Mouse (Mus musculus) urinary bladder, adult 2 months (tissue): ENCODE results near the gene Usp20. TPM values are rescaled to one million over a fixed set of nuclear protein-coding genes. Genes with fewer than 3 reads are reported as not detected.
"Not testable (repeated sequence)": the region's sequence is repeated elsewhere in the genome, so short reads cannot be mapped to it uniquely, and the experiment has no call there.

Experiments
- DNase-seq: peaks from one replicate; pipeline ENCODE4 v3.0.0; 2022; ENCODE audit warnings: low spot score
- polyA plus RNA-seq: library from polyadenylated mRNA; depleted of rRNA; stranded (reverse); fragments of >200 nt; gene quantifications from 2 replicates; pipeline ENCODE4 v1.2.3, GENCODE M21; 2012; rRNA removed

Usp20 gene
- 13.5 and 14.7 TPM in 2 replicates for polyA plus RNA-seq

DNA sequence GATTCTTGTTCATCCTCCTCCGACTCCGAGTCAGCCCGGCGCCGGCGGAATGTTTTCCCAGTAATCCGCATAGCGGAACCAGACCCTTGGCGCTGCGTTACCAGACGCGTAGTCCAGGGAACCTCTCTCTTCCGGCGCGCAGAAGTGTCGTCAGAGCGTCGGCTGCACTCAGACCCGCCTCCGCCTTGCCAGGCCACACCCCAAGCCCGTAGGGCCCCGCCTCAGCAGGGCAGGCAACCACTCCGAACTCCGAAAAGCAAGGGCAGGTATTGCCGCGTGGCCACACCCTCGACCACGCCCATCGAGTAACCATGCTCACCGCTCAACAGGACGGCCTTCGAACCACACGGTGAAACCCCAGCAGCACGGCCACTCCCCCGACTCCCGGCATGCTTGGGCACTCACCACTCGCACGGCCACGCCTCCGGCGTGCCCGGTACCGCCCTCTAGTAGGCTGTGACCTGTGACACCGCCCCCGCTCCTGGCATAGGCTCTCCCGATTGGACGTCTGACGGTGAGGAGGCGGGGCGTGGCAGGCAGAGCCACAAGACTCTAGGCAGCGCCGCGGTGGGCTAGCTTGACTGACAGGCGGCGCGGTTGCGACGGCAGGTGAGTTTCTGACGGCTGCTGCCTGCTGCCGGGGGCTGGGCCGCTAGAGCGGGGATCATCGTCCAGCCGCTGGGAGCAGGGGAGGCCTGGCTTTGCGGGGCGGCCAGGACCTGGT lies at the start of gene Usp20, which contains the start of gene BC005624:
Usp20 (plus strand) TSS at position 490 of the 724 bp plus-strand sequence.
BC005624 (minus strand) TSS at position 412 of the 724 bp plus-strand sequence.
- DNase-seq: peak; percentile 94

- DNase-seq: no peak
Observed at GRCm38 (mm10) chr2:30933032-30933431, 49.0 kb upstream of the Usp20 start.

DNA sequence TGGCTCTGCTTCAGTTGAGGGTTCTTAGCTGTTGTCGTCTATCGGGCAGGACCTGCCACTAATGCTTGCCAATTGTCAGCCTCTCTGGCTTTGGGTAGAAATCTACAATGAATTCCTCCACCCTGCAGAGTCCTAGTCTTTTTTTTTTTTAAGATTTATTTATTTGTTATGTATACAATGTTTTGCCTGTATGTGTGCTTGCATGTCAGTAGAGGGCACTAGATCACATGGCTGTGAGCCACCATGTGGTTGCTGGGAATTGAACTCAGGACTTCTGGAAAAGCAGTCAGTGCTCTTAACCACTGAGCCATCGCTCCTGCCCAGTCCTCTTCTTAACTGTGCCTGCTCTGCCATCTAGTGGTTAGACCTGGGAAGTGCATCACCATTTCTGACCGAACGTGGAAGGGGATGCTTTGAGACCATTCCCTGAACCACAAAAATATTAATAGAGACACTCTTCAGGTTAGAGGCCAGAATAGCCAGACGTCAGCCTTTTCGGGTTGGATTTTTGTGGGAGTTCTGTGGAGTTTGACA lies 48.1 kb upstream of the Usp20 start:
- DNase-seq: no peak

DNA sequence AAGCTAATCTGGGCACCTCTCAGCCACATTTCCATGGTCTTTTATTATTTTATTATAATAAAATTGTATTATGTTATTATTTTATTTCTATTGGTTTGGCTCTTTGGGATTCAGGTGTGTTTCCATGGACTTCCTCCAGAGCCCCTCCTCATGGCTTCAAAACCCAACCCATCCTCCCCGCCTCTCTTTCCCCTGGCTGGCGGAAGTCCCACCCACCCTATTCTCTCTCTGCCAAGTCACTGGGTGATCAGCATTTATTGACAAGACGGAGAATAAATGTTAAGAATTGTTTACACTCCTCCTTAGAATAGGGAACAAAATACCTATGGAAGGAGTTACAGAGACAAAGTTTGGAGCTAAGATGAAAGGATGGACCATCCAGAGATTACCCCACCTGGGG lies 45.3 kb upstream of the Usp20 start:
- DNase-seq: no peak

DNA sequence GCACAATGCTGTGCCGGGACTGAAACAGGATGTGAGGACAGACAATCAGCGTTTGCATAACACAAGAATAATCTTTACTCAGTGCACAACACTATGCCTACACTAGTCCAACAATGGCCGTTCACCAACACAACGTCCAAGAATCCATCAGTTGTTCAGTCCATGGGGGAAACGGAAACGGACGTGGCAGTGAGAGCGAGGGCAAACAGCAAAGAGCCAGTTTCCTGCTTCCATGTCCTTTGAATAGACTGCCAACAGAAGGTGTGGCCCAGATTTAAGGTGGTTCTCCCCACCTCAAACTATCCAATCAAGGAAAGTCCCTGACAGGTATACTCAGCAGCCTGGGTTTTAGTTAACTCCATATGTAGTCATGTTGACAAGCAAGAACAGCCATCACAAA lies 44.3 kb upstream of the Usp20 start:
- DNase-seq: no peak

DNA sequence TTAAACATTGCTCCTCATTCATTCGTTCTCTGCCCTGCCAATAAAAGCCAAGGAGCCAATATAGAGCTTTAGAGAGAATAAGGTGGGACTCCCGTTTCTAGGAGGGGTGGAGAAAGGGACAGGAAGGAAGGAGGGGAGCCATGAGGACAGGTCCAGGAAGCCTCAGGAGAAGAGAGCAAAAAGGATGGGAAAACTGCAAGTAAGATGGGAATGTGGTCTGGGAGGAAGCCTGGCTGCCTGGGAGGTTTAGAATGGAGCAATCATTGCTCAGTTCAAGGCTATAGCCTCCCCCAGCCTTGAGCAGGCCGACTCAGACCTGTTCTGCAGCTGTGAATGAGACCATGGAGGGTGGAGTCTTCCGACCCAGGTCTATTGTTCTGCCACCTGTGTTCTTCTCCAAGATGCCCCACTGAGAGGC lies 43.5 kb upstream of the Usp20 start:
- no peak for DNase-seq

- DNase-seq: no peak
Observed at GRCm38 (mm10) chr2:30941586-30941985, 40.5 kb upstream of the Usp20 start.

- not testable (repeated sequence) for DNase-seq
Observed at GRCm38 (mm10) chr2:30942116-30942515, 40.0 kb upstream of the Usp20 start.

DNA sequence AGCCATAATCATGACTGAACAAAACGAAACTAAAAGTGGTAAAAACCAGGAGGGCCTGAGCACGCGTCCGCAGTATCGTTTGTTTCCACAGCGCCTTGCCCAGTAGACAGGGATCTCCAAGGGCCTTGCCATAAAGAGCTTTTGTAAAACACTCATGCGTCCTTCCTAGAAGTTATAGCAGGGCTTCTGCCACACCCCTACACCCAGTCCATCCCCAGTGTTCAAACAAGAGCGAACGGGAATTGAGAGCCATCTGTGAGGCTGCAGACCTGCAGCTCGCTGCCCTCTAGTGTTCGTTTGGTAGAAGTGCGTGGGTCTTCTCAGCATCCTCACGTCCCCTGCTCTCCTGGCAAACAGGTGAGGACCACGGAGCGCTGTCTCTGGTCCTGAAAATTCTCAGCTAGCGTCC lies 39.5 kb upstream of the Usp20 start:
- DNase-seq: no peak

DNA sequence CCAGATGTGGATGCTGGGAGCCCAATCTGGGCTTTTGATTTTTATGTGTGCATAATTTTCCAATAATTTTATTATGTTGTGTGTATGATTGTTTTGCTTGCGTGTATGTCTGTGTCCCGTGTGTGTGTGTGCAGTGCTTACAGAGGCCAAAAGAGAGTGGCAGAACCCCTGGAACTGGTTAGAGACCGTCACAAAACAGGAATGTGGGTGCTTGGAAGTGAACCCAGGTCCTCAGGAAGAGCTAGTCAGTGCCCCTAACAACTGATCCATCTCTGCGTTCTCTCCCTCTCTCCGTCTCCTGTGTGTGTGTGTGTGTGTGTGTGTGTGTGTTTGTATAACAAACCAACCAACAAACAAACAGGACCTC lies 29.6 kb upstream of the Usp20 start:
- no peak for DNase-seq

DNA sequence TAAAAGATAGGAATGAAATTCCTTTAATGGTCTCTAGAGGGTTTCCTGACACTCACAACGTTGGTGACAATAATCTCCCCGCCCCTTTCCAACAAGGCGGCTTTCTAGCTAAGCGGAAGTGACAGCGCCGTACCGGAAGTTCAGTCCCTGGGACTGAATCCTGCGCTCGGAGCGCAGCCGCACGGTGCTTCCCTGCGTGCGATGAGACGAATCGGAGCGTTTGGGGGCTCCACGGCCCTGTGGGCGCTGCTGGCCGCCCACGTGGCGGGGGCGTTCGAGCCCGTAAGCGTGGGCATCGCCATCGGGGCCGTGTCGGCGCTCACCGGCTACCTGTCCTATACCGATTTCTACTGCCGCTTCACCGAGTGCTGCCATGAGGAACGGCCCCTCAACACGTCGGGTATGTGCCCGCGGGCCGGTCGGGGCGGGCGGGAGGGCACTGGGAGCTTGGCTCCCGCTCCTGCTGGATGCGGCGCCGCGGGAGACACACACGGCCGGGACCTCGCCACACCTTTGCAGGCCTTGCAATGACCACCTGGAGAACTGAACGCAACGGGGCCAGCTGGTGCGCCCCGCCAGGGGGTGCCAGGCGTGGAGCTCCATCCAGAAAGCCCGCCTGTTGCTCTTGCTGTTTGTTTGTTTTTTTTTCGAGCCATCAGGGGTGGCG lies 29.1 kb upstream of the Usp20 start, which contains the start of gene Tor1b:
Tor1b (plus strand) TSS at position 136 of the 667 bp plus-strand sequence.
- peak; percentile 63 for DNase-seq

DNA sequence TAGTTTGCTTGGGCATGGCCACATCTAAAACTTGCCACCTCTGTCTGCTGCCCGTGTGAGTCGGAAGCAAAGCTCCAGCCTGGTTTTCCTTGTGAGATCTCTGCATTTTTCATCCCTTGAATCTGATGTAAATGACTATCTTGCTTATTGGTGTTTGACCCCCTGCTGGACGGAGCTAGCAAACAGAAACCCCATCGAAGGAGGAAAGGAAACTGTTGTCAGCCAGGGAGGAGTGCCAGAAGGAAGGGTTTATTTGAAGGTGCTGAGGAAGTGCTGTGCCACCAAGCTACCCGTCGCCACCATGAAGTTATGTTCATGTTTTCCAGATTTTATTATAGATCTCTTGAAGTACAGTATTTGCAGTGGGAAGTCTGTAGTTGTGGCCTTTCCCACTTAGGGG lies 27.3 kb upstream of the Usp20 start:
- DNase-seq: no peak

DNA sequence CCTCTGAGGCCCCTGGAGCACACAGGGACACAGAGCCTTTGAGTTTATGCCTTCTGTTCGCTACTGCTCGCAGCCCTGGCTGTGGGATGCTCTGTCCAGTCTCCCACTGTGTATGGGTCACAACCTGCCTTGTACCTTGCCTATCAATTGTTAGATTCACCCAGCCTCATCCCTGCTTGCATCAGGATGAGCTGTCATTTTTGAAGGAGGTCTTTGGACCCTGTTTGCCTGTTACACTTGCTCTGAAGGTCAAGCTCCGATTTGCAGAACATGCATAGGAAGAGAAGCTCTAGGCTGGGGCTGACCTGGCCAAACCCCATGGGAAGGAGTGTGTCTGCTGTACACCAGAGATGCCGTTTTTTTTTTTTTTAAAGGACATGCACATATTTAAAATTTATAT lies 24.6 kb upstream of the Usp20 start:
- DNase-seq: no peak

GRCm38 (mm10) chr2:30958726-30959125 lies 23.4 kb upstream of the Usp20 start:
- no peak for DNase-seq

DNA sequence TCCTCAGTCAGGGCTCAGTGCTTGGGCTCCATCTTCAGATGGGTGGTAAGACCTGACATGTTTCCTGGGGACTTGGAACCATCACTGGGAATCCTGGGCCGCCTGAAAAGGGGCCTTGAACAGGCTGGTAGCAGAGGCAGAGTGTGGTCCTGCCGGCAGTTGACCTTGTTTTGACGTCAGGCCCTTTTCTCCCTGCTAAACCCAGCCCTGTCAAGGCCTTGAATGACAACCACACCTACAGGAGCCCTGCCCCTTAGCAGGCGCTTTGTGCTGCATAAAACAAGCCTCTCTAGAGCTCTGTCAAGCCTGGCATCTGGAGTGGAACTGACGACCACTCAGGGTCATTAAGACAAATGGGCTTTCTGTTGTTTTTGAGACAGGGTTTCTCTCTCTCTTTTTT lies 22.2 kb upstream of the Usp20 start:
- DNase-seq: no peak

DNA sequence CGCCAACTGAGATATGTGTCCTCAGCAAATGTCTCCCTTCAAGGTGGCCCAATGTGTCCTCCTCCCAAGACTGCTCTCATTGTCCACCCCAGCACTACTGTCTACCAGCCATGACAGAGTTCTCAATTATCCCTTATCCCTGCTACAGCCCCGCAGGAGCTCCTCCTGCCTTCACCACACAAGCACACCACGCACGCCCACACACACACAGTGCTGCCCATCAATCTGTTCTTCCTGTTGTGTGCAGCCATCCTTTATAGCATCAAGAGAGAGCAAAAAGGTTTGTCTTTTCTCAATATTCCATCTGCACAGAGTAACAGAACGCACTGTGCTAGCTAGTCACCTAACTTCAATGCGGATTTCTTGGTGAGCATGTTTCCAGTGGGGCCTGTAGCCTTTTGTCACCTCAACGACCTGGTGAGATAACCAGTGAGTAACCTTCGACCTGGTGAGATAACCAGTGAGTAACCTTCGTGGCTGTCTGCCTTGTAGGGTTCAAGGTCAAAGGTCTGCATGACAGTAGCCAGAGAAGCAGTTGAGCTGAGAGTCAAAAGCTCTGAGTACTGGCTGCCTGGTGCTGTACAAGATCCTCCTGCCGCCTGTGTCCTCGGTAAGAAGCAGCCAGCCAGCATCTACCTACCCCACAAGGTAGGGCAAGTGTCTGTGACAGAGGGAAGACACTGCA lies 19.4 kb upstream of the Usp20 start:
- DNase-seq: no peak

DNA sequence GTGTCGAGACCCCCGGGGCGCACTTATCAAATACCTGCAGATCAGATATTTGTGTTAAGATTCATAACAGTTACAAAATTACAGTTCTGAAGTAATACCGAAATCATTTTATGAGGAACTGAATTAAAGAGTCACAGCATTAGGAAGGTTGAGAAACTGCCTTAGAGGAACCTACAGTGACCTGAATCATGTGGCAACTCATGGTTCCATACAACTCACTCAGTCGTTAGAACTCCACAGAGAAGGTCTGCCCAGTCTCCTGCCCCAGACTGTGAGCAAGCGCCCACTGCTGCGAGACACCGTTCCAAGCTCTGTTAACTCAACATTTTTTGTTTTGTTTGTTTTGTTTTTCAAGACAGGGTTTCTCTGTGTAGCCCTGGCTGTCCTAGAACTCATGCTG lies 16.5 kb upstream of the Usp20 start:
- no peak for DNase-seq

- no peak for DNase-seq
Observed at GRCm38 (mm10) chr2:30966826-30967225, 15.3 kb upstream of the Usp20 start.

DNA sequence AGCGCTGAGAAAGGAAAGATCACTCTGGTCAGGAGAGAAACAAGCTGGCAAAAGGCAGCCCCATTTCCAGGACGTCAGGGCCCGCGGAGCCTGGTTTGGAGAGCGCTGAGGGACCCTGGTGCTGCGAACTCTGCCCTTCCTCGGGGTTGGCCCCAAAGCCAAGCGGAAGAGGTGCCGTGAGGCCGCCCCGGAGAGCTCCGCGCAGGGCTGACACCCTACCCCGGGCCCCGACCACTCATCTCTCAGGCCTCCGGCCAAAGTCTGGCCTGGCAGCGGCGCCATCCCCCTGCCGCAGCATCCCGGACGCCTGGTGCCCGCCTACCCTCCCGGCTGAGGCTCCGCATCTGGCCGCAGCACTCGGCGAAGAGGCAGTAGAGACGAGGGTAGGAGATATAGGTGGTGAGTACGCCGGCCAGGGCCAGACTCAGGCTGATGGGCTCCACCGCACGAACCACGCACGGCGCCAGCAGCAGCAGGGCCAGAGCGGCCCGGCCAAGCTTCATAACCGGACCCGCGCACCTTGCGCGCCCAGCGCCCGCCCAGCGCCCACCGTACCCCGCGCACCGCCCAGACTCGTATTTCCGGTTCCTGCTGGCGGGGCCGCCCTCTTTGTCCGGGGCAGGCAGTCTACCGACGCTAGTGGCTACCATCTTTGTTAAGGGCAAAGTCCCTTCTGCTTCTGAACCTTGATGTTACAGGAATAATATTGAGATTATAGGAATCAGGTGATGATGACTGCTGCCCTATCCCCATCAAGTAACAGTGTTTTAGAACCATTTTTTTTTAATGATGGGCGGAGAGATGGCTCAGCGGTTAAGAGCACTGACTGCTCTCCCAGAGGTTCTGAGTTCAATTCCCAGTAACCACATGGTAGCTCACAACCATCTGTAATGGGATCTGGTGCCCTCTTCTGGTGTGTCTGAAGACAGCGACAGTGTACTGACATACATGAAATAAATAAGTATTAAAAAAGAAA lies 14.4 kb upstream of the Usp20 start, which contains the start of gene Tor1a:
Tor1a (minus strand) TSS at position 582 of the 976 bp plus-strand sequence.
- DNase-seq: peak; percentile 81

DNA sequence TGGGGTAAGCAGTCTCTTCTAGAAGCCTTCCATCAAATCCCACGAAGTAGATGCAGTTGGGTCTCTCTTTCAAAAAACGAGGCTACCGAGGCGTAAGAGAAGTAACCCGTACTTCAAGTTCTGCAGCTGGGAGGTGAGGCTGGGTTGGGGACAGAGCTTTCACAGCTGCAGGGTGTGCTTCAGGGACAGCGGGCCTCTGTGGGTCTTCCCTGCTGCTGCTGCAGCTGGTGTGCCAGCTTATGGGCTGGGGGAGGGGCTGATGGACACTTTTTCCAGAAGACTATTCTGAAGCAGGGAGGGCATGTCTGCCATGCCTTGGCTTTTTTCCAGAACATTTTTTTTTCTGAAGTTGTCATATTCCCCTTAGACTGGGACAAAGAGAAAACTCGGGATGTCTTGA lies 945 bp downstream of the Usp20 start:
- no peak for DNase-seq
